Mouse (Mus musculus) ES-E14 (cell line): ENCODE data around the gene Ston2. TPM values are rescaled to one million over a fixed set of nuclear protein-coding genes. Genes with fewer than 3 reads are reported as not detected.

Source experiments
- DNase-seq: peaks from one replicate; pipeline ENCODE4 v3.0.0-alpha.2; 2013; ENCODE audit warnings: low read depth, low spot score
- H3K27ac ChIP-seq: 2 replicates; pipeline ENCODE4 v1.5.1; 2012; ENCODE audit warnings: low read depth, mild to moderate bottlenecking, low read length, moderate library complexity, mixed read lengths; ENCODE audit not compliant: poor library complexity, insufficient read depth, severe bottlenecking
- H3K36me3 ChIP-seq: 2 replicates; pipeline ENCODE4 v1.6.1; 2012; ENCODE audit warnings: mild to moderate bottlenecking, low read length, moderate library complexity, mixed read lengths; ENCODE audit not compliant: control insufficient read depth, poor library complexity, insufficient read depth, severe bottlenecking
- H3K4me1 ChIP-seq, 2 experiments: fragments of 150-350 bp in 1 of 2; sonication (generic) in 1 of 2; 2 replicates each; pipeline ENCODE4 v1.6.1; 2012; ENCODE audit warnings: low read length in 2 of 2, mild to moderate bottlenecking in 1 of 2, mixed read lengths in 1 of 2; ENCODE audit not compliant: control insufficient read depth in 2 of 2, insufficient read depth in 2 of 2, poor library complexity in 1 of 2
- H3K4me3 ChIP-seq, 2 experiments: fragments of 150-350 bp in 1 of 2; sonication (generic) in 1 of 2; 2 replicates each; pipeline ENCODE4 v1.5.1; 2012; ENCODE audit warnings: low read length in 2 of 2, low read depth in 1 of 2, mild to moderate bottlenecking in 1 of 2, mixed read lengths in 1 of 2; ENCODE audit not compliant: insufficient read depth in 1 of 2, poor library complexity in 1 of 2, severe bottlenecking in 1 of 2
- H3K9ac ChIP-seq: 2 replicates; pipeline ENCODE4 v1.6.1; 2012; ENCODE audit warnings: low read depth, mild to moderate bottlenecking, low read length, mixed read lengths; ENCODE audit not compliant: poor library complexity, insufficient read depth, severe bottlenecking
- H3K9me3 ChIP-seq: fragments of 150-350 bp; sonication (generic); 2 replicates; pipeline ENCODE4 v1.6.1; 2012; ENCODE audit warnings: low read depth, mild to moderate bottlenecking, low read length; ENCODE audit not compliant: control insufficient read depth, insufficient read depth
- CHD2 ChIP-seq: IDR thresholded peaks from 2 replicates; pipeline ENCODE4 v1.6.1; 2014; ENCODE audit warnings: mild to moderate bottlenecking, low read depth, low read length, inconsistent platforms
- HCFC1 ChIP-seq: IDR thresholded peaks from 2 replicates; pipeline ENCODE4 v1.6.1; 2012; ENCODE audit warnings: low read length, inconsistent platforms, borderline replicate concordance; ENCODE audit not compliant: insufficient read depth
- MAFK ChIP-seq: IDR thresholded peaks from 2 replicates; pipeline ENCODE4 v1.6.1; 2014; ENCODE audit warnings: mild to moderate bottlenecking, low read depth, low read length, inconsistent platforms; ENCODE audit not compliant: insufficient read depth
- ZC3H11A ChIP-seq: IDR thresholded peaks from 2 replicates; pipeline ENCODE4 v1.6.1; 2012; ENCODE audit warnings: low read depth, mild to moderate bottlenecking, inconsistent platforms, low read length, borderline replicate concordance
- ZNF384 ChIP-seq: IDR thresholded peaks from 2 replicates; pipeline ENCODE4 v1.6.1; 2012; ENCODE audit warnings: low read depth, low read length, inconsistent platforms
- in situ Hi-C, 2 experiments: fragments of 600-800 bp; cut with MboI; formaldehyde crosslinking; loops; one replicate each; pipeline ENCODE4 v1.15.1; 2025; ENCODE audit warnings: low sequenced_read_pairs in 2 of 2, inconsistent platforms in 1 of 2; ENCODE audit not compliant: unreplicated experiment in 2 of 2
- total RNA-seq: library from RNA; depleted of rRNA; stranded (reverse); fragments of 300-350 nt; gene quantifications from 2 replicates; pipeline ENCODE4 v1.2.3, GENCODE M21; 2012

Ston2 gene
- total RNA-seq, 1 experiment: 11.7 TPM

- no peak overlapping the region for H3K27ac ChIP-seq
- no peaks in the 10 kb centered on the region for H3K9me3 ChIP-seq
- in situ Hi-C loops: no loop called here
Observed at GRCm38 (mm10) chr12:91710876-91711275, 77.3 kb downstream of the Ston2 start.

GRCm38 (mm10) chr12:91709634-91710033 lies 78.6 kb downstream of the Ston2 start:
- in situ Hi-C loops: no loop called here
- H3K4me1 ChIP-seq: no peaks in the 10 kb centered on the region
- H3K9me3 ChIP-seq: no peaks in the 10 kb centered on the region
- no peak overlapping the region for H3K4me3 ChIP-seq
- no peaks in the 10 kb centered on the region for H3K36me3 ChIP-seq
- TF ChIP-seq MAFK (no peak), ZC3H11A (no peak), CHD2 (no peak), ZNF384 (no peak)
- H3K27ac ChIP-seq: no peak overlapping the region
- no peak overlapping the region for H3K9ac ChIP-seq
- DNase-seq: no peak

More at GRCm38 (mm10) chr12:91710876-91711275, 77.3 kb downstream of the Ston2 start:
- no peak overlapping the region for H3K4me3 ChIP-seq
- H3K4me1 ChIP-seq: no peaks in the 10 kb centered on the region
- no peak overlapping the region for H3K9ac ChIP-seq
- TF ChIP-seq ZNF384 (no peak), MAFK (no peak), CHD2 (no peak), HCFC1 (no peak), ZC3H11A (no peak)
- DNase-seq: no peak
- no peaks in the 10 kb centered on the region for H3K36me3 ChIP-seq

- TF ChIP-seq ZNF384: no peak
- no peak for TF ChIP-seq CHD2
- TF ChIP-seq MAFK: no peak
- TF ChIP-seq HCFC1: no peak
- TF ChIP-seq ZC3H11A: no peak
- H3K4me3 ChIP-seq: no peak overlapping the region
- H3K36me3 ChIP-seq: no peaks in the 10 kb centered on the region
- in situ Hi-C loops: no loop called here
- no peaks in the 10 kb centered on the region for H3K4me1 ChIP-seq
- H3K9me3 ChIP-seq: no peaks in the 10 kb centered on the region
- no peak overlapping the region for H3K27ac ChIP-seq
- H3K9ac ChIP-seq: no peak overlapping the region
- no peak for DNase-seq
Observed at GRCm38 (mm10) chr12:91709232-91709631, 79.0 kb downstream of the Ston2 start.

GRCm38 (mm10) chr12:91707807-91708206 lies 80.4 kb downstream of the Ston2 start:
- TF ChIP-seq HCFC1 (no peak), CHD2 (no peak), ZNF384 (no peak), ZC3H11A (no peak), MAFK (no peak)

GRCm38 (mm10) chr12:91703533-91703932 lies 84.7 kb downstream of the Ston2 start:
- Histone ChIP-seq H3K9ac (no peak overlapping the region), H3K9me3 (no peaks in the 10 kb centered on the region), H3K27ac (no peak overlapping the region), H3K4me1 (peaks cover 0 to 7% of the 10 kb centered on the region in 2 experiments; a peak in 3 of 4 replicates), H3K4me3 (no peak overlapping the region), H3K36me3 (no peaks in the 10 kb centered on the region)
- TF ChIP-seq CHD2 (no peak), ZNF384 (no peak), ZC3H11A (no peak), MAFK (no peak), HCFC1 (no peak)
- in situ Hi-C loops: no loop called here
- DNase-seq: no peak

More at GRCm38 (mm10) chr12:91707807-91708206, 80.4 kb downstream of the Ston2 start:
- no peaks in the 10 kb centered on the region for H3K9me3 ChIP-seq
- no peaks in the 10 kb centered on the region for H3K36me3 ChIP-seq
- no peak for DNase-seq
- no peak overlapping the region for H3K27ac ChIP-seq
- in situ Hi-C loops: no loop called here
- H3K4me3 ChIP-seq: no peak overlapping the region
- H3K4me1 ChIP-seq: no peaks in the 10 kb centered on the region
- no peak overlapping the region for H3K9ac ChIP-seq
